Mouse (Mus musculus): ENCODE measurements around the gene Ddx39b.

Ddx39b gene

DNA sequence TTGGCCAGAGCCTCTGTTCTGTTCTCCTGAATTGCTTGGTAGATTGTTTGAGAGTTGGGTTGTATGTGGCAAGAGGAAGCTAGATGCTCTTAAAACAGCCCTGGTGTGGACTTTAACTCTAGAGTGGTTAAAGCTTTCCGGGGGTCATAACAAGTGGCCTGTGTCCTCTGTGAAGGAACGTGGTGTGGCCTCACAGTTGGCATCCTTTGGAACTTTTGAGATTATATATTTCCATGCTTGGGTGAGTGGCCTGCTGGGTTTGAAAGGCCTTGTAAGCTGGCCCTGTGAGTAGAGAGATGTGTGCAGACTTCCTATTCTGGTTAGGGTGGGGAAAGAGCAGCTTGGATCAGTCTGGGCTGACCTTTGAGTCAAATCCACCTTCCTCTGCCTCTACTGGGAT lies 3.5 kb downstream of the Ddx39b start:
- DNase-seq (ENCODE audit: low spot score) = no peak

DNA sequence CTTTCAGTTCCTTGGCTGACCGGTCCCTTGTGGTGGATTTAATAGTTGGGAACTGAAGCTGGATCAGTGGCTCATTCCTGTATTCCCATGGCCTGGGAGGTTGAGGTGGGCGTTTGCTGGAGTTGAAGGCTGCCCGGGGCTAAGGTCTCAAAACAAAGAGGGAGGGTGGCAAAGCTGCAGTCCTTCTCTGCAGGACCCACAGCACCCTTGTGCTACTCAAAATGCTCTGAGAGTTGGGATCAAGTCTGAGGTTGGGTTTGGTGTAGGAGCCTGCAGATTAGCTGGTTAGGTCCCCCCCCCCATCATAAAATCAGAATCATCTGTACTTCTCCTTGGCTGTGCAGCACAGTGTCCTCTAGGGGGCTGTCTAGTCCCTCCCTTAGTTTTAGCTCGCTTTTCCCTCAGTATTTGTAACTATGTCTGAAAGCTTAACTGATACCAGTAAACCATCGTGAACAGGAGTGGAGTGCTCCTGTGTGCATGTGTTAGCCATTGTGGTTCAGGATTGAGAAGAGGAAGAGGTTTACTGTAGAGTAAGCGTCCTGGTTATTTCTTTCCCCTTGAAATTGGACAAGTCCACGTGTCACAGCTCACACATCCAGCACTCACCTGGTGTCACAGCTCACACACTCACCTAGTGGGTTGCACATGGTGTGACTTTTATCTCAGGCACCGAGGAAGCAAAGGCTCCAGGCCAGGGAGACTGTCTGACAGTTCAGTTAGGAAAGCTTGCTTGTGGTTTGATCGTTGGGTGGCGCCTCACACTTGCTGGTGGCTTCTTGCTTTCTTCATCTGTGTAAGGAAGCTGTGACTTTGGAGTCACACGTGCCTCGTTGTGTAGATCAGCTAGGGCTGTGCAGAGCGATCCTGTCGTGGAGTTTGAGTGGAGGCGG lies 4.4 kb downstream of the Ddx39b start:
- DNase-seq (ENCODE audit: low spot score) = no peak

DNA sequence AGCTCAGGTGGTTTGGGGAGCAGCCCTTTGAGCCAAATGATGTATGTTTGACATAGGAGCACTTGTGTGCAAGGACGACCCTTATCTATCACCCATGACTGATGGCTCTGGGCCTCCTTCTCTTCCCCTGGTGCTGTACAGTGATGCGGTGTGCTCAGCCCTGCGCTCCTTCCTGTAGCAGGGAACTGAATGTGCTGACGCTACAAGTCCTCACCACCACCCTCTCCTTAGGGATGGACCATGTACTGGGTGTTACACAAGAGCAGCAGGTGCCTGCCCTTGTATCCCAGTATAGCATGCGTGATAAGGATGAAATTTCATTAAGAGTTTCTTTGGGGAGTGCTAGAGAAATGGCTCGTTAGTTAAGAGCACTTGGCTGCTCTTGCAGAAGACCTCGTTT lies 5.6 kb downstream of the Ddx39b start:
- DNase-seq (ENCODE audit: low spot score) = no peak

DNA sequence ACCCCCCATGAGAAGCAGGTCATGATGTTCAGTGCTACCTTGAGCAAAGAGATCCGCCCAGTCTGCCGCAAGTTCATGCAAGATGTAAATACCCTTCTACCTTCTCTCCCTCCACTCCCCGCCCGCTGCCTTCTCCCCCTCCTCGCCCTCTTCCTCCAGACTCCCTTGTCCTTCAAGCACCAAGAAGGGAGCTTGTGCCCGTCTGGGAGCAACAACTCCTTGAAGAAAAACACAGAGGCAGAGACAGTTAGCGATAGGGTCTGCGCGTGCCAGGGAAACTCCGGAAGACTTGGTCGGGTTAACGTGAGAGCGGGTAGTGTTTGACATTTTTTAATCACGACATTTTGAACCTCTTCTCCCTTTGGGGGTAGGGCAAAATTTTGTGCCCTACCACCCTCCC lies 7.4 kb downstream of the Ddx39b start:
- no peak for DNase-seq (ENCODE audit: low spot score)

DNA sequence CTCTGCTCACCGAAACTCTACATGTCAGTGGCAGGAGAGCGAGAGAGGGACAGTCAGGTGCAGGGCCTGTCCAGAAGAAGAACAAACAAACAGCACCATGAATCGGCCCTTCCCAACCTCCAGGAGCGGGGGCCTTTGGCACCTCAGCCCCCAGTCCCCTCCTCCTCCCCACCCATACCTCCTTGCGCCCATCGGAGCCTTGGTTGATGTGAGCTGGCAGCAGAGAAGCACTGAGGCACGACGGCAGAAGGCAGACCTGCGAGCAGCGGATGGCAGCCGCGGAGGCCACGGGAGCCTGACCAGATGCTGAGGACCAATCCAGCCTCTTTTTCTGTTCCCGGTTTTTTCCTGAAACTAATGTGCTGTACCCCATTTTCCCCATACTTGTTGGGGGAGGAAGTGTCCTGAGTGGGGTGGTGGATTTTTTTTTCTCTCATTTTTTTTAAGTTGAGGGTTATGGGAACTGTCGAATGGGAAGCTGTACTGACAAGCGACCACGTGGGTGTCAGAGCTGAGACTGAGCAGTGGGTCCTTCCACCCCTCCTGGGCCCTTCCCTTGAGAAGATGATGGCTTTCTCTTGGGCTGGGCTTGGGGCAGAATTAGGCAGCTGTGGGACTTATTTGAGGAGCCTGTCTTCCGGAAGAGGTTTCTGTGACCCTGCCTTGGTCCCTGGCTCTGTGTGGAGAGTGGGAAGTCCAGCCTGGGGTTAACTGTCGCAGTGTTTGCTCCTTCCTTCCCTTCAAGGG lies 8.1 kb downstream of the Ddx39b start:
- DNase-seq (ENCODE audit: low spot score) = no peak

DNA sequence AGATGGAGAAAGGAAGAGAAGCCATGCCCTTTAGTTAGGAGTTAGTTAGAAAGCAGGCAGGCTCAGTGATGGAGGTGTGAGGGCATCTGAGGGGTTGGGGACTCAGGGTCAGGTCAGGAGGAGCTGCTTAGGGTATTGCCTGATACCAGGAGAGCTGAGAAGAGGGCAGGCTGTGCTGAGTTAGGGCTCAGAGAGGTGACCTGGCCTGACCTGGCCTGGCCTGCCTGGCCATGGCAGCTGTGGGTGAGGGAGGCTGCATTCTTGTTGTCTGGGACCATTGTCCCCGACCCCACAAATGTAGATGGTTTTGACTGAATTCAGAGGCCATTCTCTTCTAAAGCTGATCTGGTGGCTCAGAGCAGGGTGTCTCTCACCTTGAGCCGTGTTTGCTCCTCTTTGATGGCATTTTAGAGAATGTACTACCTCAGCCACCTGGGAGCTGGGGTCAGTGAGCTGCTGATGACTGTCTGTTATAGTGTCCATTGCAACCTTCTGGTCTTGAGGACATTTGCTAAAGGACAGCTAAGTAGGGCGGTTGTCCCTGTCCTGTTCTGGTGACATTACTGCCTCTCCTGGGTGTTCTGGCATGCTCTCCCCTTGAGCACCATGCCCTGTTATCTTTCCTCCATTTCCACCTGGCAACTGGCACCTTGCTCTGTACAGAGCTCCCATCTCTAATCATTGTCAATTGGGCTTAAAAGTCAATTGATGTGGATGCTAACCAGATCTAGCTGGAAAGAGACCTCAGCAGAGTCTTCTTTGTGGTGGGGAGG lies 9.0 kb downstream of the Ddx39b start:
- DNase-seq (ENCODE audit: low spot score) = no peak

- peak; percentile 89 for DNase-seq (ENCODE audit: low spot score)
Observed at GRCm38 (mm10) chr17:35251162-35251719, 9.7 kb downstream of the Ddx39b start.

DNA sequence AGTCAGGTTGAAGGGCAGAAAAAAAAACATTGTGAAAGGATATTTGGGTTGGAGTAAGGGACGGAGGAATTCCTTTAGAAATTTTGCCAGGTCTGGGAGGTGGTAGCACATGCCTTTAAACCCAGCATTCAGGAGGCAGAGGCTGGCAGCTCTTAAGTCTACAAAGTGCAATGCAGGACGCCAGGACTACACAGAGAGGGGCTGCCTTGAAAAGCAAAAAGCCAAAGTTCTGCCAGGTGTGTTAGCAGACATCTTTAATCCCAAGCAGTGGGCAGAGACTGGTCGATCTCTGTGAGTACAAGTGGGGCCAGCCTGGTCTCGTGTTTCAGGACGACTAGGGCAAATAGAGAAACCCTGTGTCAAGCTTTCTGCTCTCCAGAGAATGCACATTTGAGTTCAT lies 10.4 kb downstream of the Ddx39b start:
- DNase-seq (ENCODE audit: low spot score) = no peak

GRCm38 (mm10) chr17:35252619-35253292 lies 11.2 kb downstream of the Ddx39b start:
- no peak for DNase-seq (ENCODE audit: low spot score)

GRCm38 (mm10) chr17:35253293-35254093 lies 11.9 kb downstream of the Ddx39b start:
- DNase-seq (ENCODE audit: low spot score) = no peak

GRCm38 (mm10) chr17:35254241-35255098 lies 12.9 kb downstream of the Ddx39b start:
- no peak for DNase-seq (ENCODE audit: low spot score)

GRCm38 (mm10) chr17:35255301-35255700 lies 13.8 kb downstream of the Ddx39b start:
- no peak for DNase-seq (ENCODE audit: low spot score)

GRCm38 (mm10) chr17:35255704-35256103 lies 14.2 kb downstream of the Ddx39b start:
- no peak for DNase-seq (ENCODE audit: low spot score)

GRCm38 (mm10) chr17:35257378-35257777 lies 15.8 kb downstream of the Ddx39b start:
- no peak for DNase-seq (ENCODE audit: low spot score)

DNA sequence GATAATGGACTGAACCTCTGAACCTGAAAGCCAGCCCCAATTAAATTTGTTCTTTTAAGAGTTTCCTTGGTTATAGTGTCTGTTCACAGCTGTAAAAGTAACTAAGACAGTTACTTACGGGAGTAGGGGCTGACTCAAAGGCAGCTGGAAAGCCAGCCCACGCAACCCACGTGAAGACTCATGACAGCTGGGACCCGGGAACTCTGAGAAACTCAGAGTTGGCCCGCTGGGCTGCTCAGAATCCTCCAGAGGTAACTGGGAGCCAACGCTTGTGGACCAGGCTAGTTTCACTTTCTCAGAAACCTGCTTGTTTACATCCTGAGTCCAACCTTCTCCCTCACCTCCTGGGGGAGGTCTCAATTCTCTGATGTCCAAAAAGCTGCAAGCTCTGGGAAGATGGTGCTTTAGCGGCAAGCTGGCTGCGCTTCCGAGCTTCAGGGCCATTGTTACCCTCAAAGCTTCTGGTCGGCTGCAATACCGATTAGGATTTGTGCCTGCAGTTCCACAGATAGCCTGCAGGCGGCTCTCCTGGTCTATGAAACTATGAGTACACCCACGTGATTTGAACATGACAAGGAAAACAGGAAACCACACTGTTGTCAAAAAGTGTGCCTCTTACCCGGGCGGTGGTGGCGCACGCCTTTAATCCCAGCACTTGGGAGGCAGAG lies 16.4 kb downstream of the Ddx39b start:
- peak; percentile 96 for DNase-seq (ENCODE audit: low spot score)

DNA sequence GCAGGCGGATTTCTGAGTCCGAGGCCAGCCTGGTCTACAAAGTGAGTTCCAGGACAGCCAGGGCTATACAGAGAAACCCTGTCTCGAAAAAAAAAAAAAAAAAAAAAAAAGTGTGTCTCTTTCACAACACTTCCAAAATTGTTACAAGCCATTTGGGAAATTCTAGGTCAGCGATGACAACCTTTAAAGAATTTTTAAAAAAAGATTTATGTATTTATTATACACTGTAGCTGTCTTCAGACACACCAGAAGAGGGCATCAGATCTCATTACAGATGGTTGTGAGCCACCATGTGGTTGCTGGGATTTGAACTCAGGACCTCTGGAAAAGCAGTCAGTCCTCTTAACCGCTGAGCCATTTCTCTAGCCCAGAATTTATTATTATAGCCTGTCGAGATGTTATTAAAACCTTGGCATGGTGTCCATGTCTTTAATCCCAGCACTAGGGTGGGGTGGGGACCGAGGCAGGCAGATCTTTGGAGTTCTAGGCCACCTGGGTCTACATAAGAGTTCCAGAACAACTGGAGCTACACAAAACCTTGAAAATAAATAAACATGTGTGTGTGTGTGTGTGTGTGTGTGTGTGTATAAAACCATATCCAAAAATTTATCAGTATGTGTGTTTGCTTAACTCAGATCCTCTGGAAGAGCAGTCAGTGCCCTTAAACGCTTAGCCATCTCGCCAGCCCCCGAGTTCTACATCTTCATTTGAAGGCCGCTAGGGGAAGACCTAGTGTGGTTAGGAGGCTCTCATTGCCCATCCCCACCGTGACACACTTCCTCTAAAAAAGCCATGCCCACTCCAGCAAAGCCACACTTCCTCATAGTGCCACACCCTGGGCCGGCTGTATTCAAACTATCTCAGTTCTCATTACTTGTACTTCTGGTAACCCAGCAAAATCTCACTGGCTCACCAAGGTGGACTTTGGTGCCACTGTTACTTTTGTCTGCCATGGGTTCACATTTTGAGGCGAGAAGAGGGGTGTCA lies 17.2 kb downstream of the Ddx39b start:
- DNase-seq (ENCODE audit: low spot score) = peak; percentile 91

- DNase-seq (ENCODE audit: low spot score) = no peak
Observed at GRCm38 (mm10) chr17:35259621-35260020, 18.1 kb downstream of the Ddx39b start.

DNA sequence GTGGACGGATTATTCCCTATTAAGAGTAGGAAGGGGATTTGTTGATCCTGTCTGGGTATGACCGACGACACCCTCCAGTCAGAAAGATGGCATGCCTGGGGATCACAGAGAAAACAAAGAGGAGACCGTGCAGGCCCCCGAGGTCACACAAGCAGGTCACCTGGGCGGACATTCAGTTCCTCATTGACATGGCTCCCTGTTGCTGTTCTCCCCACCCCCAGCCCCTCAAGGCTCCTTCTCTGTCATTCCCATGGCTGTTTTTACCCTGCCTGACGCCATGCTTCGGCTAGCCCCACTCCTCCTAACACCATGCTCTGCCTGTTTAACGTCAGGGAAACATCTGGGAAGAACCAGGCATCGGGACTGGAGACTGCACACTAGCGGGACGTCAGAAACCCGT lies 20.1 kb downstream of the Ddx39b start:
- DNase-seq (ENCODE audit: low spot score) = no peak

All from lung, postnatal 25 days (tissue).